Mouse (Mus musculus) heart, embryonic 14.5 days (tissue): ENCODE data around the gene Tspo. TPM values are rescaled to one million over a fixed set of nuclear protein-coding genes. Genes with fewer than 3 reads are reported as not detected.
A peak's percentile ranks its signal among the peaks of the same experiment; 100 is the strongest.

Experiments used
- ATAC-seq: fragments of 200-750 bp; cut with Nextera tagmentation; 2 replicates; pipeline ENCODE4 v1.8.0; 2017; ENCODE audit warnings: low read depth, moderate TSS enrichment; ENCODE audit not compliant: insufficient number of reproducible peaks, insufficient read depth, low FRiP score
- H3K27ac ChIP-seq, 2 experiments: fragments of 200-500 bp in 1 of 2; fragments of 300-500 bp in 1 of 2; sonication (generic) in 1 of 2; replicated peaks in 1 of 2; 2 replicates each; pipeline ENCODE4 v1.5.1; 2012 to 2014; ENCODE audit warnings: low read depth in 2 of 2, low read length in 2 of 2, control low read depth in 1 of 2, mild to moderate bottlenecking in 1 of 2, mixed read lengths in 1 of 2; ENCODE audit not compliant: control insufficient read depth in 1 of 2, insufficient read depth in 1 of 2
- H3K27me3 ChIP-seq: fragments of 300-500 bp; sonication (generic); 2 replicates; pipeline ENCODE4 v1.6.1; 2014; ENCODE audit warnings: mild to moderate bottlenecking, low read length, control low read depth; ENCODE audit not compliant: control insufficient read depth, insufficient read depth
- H3K36me3 ChIP-seq: fragments of 300-500 bp; sonication (generic); 2 replicates; pipeline ENCODE4 v1.6.1; 2014; ENCODE audit warnings: mild to moderate bottlenecking, control low read depth, low read length, mixed read lengths; ENCODE audit not compliant: control insufficient read depth, insufficient read depth
- H3K4me1 ChIP-seq, 2 experiments: fragments of 200-500 bp in 1 of 2; fragments of 300-500 bp in 1 of 2; sonication (generic) in 1 of 2; 2 replicates each; pipeline ENCODE4 v1.6.1; 2012 to 2014; ENCODE audit warnings: low read length in 2 of 2, control low read depth in 1 of 2, mixed read lengths in 1 of 2; ENCODE audit not compliant: control insufficient read depth in 2 of 2, insufficient read depth in 2 of 2
- H3K4me2 ChIP-seq: fragments of 300-500 bp; sonication (generic); 2 replicates; pipeline ENCODE4 v1.6.1; 2014; ENCODE audit warnings: mild to moderate bottlenecking, low read length
- H3K4me3 ChIP-seq, 2 experiments: fragments of 200-500 bp in 1 of 2; fragments of 300-500 bp in 1 of 2; sonication (generic) in 1 of 2; 2 replicates each; pipeline ENCODE4 v1.5.1; 2012 to 2014; ENCODE audit warnings: low read length in 2 of 2, mild to moderate bottlenecking in 2 of 2, control low read depth in 1 of 2, low read depth in 1 of 2, moderate library complexity in 1 of 2; ENCODE audit not compliant: control insufficient read depth in 1 of 2, insufficient read depth in 1 of 2
- H3K9ac ChIP-seq: fragments of 300-500 bp; sonication (generic); 2 replicates; pipeline ENCODE4 v1.6.1; 2014; ENCODE audit warnings: mild to moderate bottlenecking, low read length
- H3K9me3 ChIP-seq: fragments of 300-500 bp; sonication (generic); 2 replicates; pipeline ENCODE4 v1.6.1; 2016; ENCODE audit warnings: low read length, control low read depth; ENCODE audit not compliant: control insufficient read depth
- WGBS: fragments of 180-500 bp; shearing (Covaris S2); extraction: QIAGEN DNeasy Blood & Tissue Kit; methylation state at CpG from one replicate; pipeline ENCODE4 v1.1.7; 2014; 5-methylcytosine and 5-hydroxymethylcytosine counted together
- polyA plus RNA-seq: library from polyadenylated mRNA; unstranded; fragments of >200 nt; fragmentation: Nextera tagmentation; extraction: Ambion mirVana; gene quantifications from 2 replicates; pipeline ENCODE4 v1.2.1, GENCODE M21; 2014

Tspo gene
- polyA plus RNA-seq, 1 experiment from 2014 or later, result 191 TPM

DNA sequence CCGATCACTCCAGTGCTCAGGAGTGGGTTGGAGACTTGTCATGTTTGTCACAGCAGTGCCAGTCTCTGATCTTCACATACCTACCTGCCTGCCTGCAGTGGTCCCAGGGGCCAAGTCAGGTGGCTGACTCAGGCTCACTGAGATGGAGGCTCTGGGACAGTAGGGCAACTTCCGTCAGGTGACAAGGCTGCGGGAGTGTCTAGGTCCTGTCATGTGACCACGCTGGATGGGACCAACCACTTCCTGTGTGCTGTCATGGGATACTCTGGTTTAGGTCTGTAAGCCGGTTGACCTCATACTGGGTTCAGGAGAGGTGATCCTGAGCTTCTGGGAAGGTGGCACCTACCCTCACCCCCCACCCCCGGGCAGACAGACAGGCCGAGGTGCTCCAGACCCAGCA, 17.4 kb upstream of the Tspo start:
- ATAC-seq, result no peak; the same call in 1 of the 2 replicates
- H3K27ac ChIP-seq, result no peak overlapping the region
- no peak overlapping the region for H3K4me2 ChIP-seq
- 85% methylated on average over 7 of the region's 7 CpGs for WGBS
- H3K27me3 ChIP-seq, result no peaks in the 10 kb centered on the region
- H3K9me3 ChIP-seq, result no peaks in the 10 kb centered on the region
- no peak overlapping the region for H3K4me3 ChIP-seq
- peaks cover 99% of the 10 kb centered on the region for H3K36me3 ChIP-seq
- H3K9ac ChIP-seq, result no peak overlapping the region
- peaks cover 4 to 7% of the 10 kb centered on the region in 2 experiments; a peak in 3 of 4 replicates for H3K4me1 ChIP-seq

GRCm38 (mm10) chr15:83547144-83547543, 16.2 kb upstream of the Tspo start:
- H3K9ac ChIP-seq, result no peak overlapping the region
- H3K9me3 ChIP-seq, result no peaks in the 10 kb centered on the region
- H3K4me1 ChIP-seq, result no peaks in the 10 kb centered on the region
- ATAC-seq, result no peak
- peaks cover 100% of the 10 kb centered on the region for H3K36me3 ChIP-seq
- H3K27ac ChIP-seq, result no peak overlapping the region
- H3K4me3 ChIP-seq, result no peak overlapping the region
- WGBS, result 85% methylated on average over 8 of the region's 8 CpGs
- no peak overlapping the region for H3K4me2 ChIP-seq
- no peaks in the 10 kb centered on the region for H3K27me3 ChIP-seq

DNA sequence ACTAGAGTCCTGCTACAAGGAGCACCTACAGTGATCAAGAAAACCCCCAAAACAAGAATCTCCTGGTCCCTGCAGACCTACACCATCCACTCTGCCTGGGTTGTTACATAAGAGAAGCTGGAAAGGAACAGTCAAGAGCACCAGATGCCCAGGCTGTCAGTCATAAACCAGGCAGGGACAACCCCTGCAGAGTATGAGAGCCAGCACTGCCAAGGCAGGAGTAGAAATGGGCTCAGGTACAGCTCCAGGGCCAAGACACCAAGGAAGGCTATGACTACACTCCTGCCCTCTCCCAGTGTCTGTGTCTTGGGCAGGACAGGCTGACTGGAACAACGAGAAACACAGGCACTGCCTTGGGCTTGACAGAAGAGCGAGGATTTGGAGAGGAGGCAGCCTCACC, 13.3 kb upstream of the Tspo start:
- Histone ChIP-seq H3K4me2 (no peak overlapping the region), H3K27me3 (no peaks in the 10 kb centered on the region), H3K36me3 (peaks cover 74% of the 10 kb centered on the region), H3K4me3 (no peak overlapping the region), H3K9ac (no peak overlapping the region), H3K9me3 (no peaks in the 10 kb centered on the region), H3K4me1 (peaks cover 0 to 6% of the 10 kb centered on the region in 2 experiments; a peak in 1 of 4 replicates), H3K27ac (no peak overlapping the region)
- ATAC-seq, result no peak
- WGBS, result 80% methylated on average over 2 of the region's 2 CpGs

- H3K4me2 ChIP-seq, result no peak overlapping the region
- no peak overlapping the region for H3K9ac ChIP-seq
- no peak for ATAC-seq
- no peak overlapping the region for H3K4me3 ChIP-seq
- H3K9me3 ChIP-seq, result no peaks in the 10 kb centered on the region
- H3K27me3 ChIP-seq, result no peaks in the 10 kb centered on the region
- H3K27ac ChIP-seq, result no peak overlapping the region
- H3K36me3 ChIP-seq, result peaks cover 37% of the 10 kb centered on the region
- H3K4me1 ChIP-seq, result peaks cover 0 to 6% of the 10 kb centered on the region in 2 experiments; a peak in 1 of 4 replicates
These were observed 9.6 kb upstream of the Tspo start for GRCm38 (mm10) chr15:83553831-83554230.

DNA sequence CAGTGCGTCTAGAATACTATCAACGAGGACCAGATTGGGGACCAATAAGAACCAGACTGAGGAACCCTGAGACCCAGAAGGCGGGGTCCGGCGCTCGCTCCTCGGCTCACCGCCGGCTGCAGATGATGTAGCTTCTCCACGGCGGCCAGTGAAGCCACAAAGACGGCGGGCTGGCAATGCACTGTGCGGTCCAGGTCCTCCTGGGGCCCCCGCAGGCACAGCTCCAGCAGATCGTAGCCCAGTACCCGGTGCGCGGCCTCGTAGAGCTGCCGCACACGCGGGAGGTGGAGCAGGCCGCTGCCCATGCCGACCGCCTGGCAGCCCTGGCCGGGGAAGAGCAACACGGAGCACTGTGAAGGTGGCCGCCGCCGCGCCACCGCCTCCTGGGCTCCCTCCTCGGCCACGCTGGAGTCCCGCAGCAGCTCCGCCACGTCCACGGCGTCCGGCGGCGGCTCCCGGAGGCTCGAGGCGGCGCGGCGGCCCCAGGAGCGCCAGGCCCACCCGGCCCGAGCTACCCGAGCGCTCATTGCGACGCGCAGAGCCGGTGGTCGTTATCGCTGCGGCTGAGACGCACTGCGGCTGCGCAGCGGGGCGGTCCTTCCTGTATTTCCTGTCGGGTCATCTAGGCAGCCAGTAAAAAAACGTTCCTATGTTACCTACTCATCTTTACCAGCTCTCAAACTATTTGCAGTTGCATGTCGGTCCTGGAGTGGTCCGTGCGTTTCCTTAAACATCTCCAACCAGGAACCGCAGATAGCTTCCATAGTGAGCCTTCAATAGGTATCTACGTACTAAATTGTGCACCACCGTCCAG, 8.0 kb upstream of the Tspo start:
- peaks cover 0 to 6% of the 10 kb centered on the region in 2 experiments; a peak in 1 of 4 replicates for H3K4me1 ChIP-seq
- peak overlapping the region; percentile 84 to 92 for H3K4me3 ChIP-seq
- H3K27ac ChIP-seq, result peak overlapping the region; percentile 86 to 91
- WGBS, result under 1% methylated on average over 72 of the region's 74 CpGs
- H3K36me3 ChIP-seq, result peaks cover 22% of the 10 kb centered on the region
- H3K9me3 ChIP-seq, result no peaks in the 10 kb centered on the region
- H3K9ac ChIP-seq, result peak overlapping the region; percentile 97
- peak; percentile 68 for ATAC-seq
- H3K27me3 ChIP-seq, result no peaks in the 10 kb centered on the region
- H3K4me2 ChIP-seq, result peak overlapping the region; percentile 92

- no peak for ATAC-seq
- H3K9me3 ChIP-seq, result no peaks in the 10 kb centered on the region
- no peaks in the 10 kb centered on the region for H3K36me3 ChIP-seq
- no peak overlapping the region for H3K9ac ChIP-seq
- H3K4me1 ChIP-seq, result peaks cover 5 to 14% of the 10 kb centered on the region in 2 experiments
- 55% methylated on average over 5 of the region's 5 CpGs for WGBS
- no peak overlapping the region for H3K4me3 ChIP-seq
- H3K4me2 ChIP-seq, result no peak overlapping the region
- H3K27ac ChIP-seq, result no peak overlapping the region
- no peaks in the 10 kb centered on the region for H3K27me3 ChIP-seq
These were observed 2.4 kb upstream of the Tspo start for GRCm38 (mm10) chr15:83560941-83561477.

- Histone ChIP-seq H3K36me3 (no peaks in the 10 kb centered on the region), H3K9ac (peak overlapping the region; percentile 80), H3K27ac (peak overlapping the region in 1 of 2 experiments; percentile 38; a peak in 2 of 4 replicates), H3K4me3 (peak overlapping the region in 1 of 2 experiments; percentile 54; a peak in 2 of 4 replicates), H3K9me3 (no peaks in the 10 kb centered on the region), H3K27me3 (no peaks in the 10 kb centered on the region), H3K4me2 (peak overlapping the region; percentile 89), H3K4me1 (peaks cover 5 to 14% of the 10 kb centered on the region in 2 experiments)
- 35% methylated on average over 15 of the region's 15 CpGs for WGBS
- peak; percentile 38; the same call in 1 of the 2 replicates for ATAC-seq
These were observed 644 bp upstream of the Tspo start for GRCm38 (mm10) chr15:83562626-83563270.
